Mouse (Mus musculus): ENCODE data around the gene Elf1. TPM values are rescaled to one million over a fixed set of nuclear protein-coding genes. Genes with fewer than 3 reads are reported as not detected.

Gene Elf1
- 12.7 and 15.3 TPM in 2 replicates for polyA plus RNA-seq (2012; rRNA removed)
- 15.8 and 18.7 TPM in 2 replicates for polyA plus RNA-seq (2014; fragmentation: Nextera tagmentation; extraction: Ambion mirVana)

DNA sequence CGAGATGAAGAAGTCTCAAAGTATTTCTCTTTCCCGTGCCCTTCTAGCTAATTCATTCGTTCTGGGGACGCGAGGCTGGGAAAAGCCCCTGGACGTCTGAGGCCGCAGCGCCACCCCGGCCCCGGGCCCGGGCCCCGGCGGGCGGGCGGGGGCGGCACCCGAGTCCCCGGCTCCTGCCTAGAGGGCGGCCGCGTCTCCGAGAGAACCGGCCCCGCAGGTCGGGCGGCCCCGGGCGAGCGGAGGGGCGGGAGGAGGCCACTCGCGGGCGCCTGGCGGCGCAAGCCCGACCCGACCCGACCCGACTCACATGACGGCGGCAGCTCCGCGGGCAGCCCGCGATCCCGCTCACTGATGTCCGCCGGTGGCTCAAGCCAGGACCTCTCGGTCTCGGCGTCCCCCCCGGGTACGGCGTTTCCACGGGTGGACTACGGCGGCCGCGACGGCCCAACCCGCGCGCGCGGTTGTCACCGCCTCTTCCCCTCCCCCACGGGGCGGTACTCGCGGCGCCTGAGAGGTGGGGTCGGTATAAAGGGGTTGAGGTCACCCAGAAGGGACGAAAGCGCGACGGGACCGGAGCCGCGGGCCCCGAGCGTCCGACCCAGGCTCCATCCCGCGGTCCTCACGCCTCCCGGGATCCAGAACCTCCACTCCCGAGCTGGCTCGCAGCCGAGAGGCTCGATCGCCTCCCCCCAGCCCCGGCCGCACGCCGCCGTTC lies at the start of gene Elf1:
Elf1 (plus strand) TSS at position 571 of the 715 bp plus-strand sequence.
- TF ChIP-seq POLR2A (IDR thresholded peaks at IDR 0.05; ENCODE audit: borderline replicate concordance, extremely low read depth, insufficient read depth, insufficient read length), result peak; percentile 83; the same call in 1 of the 2 replicates
- peak within 1 kb of the TSS; percentile 97 for H3K4me3 ChIP-seq (replicated peaks; ENCODE audit: low read length)
- peak within 1 kb of the TSS; percentile 72 for H3K4me2 ChIP-seq (replicated peaks; ENCODE audit: low read depth, low read length, severe bottlenecking)
- WGBS, result under 1% methylated on average over 48 of the region's 96 CpGs
- H3K9ac ChIP-seq (ENCODE audit: low read depth, low read length, severe bottlenecking), result peak within 1 kb of the TSS; percentile 98
- DNase-seq (ENCODE audit: low spot score) (peak; percentile 90), ATAC-seq (ENCODE audit: low FRiP score, low read depth) (peak; percentile 86)
- H3K4me1 ChIP-seq (ENCODE audit: control insufficient read depth, insufficient read depth, low read length), result peaks cover 20% of the 10 kb centered on the region
- no peaks in the 10 kb centered on the region for H3K27me3 ChIP-seq (ENCODE audit: control insufficient read depth, insufficient read depth, low read length)
- H3K9me3 ChIP-seq (ENCODE audit: control insufficient read depth, low read length), result no peaks in the 10 kb centered on the region
- peaks cover 20% of the 10 kb centered on the region for H3K36me3 ChIP-seq (ENCODE audit: control insufficient read depth, insufficient read depth, low read length)
- H3K27ac ChIP-seq (replicated peaks; ENCODE audit: low read depth, low read length), result peak within 1 kb of the TSS; percentile 100

DNA sequence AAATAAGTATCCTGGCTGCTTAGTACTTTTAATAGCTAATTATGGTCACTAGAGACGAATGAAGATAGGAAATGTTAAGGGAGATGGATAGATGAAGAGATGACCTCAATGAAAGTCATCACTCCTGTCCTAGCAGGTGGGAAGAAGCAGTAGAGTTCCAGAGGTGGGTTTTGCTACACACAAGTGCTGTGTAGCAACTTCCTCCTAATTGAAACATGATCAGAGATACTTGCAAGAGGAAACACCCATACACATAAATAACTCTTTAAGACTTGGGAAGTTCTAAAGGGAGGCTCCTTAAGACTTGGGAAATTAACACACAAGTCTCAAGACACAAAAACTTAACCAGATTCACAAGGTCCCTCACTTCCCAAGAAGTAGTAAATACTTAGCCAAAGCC lies 46.9 kb upstream of the Elf1 start:
- DNase-seq (ENCODE audit: low spot score), result no peak
- Histone ChIP-seq H3K9me3 (ENCODE audit: control insufficient read depth, low read length) (no peaks in the 10 kb centered on the region), H3K36me3 (ENCODE audit: control insufficient read depth, insufficient read depth, low read length) (no peaks in the 10 kb centered on the region), H3K9ac (ENCODE audit: low read depth, low read length, severe bottlenecking) (no peak overlapping the region), H3K4me3 (replicated peaks; ENCODE audit: low read length) (no peak overlapping the region), H3K4me2 (replicated peaks; ENCODE audit: low read depth, low read length, severe bottlenecking) (no peak overlapping the region), H3K4me1 (ENCODE audit: control insufficient read depth, insufficient read depth, low read length) (no peaks in the 10 kb centered on the region), H3K27ac (replicated peaks; ENCODE audit: low read depth, low read length) (no peak overlapping the region), H3K27me3 (ENCODE audit: control insufficient read depth, insufficient read depth, low read length) (no peaks in the 10 kb centered on the region)
- no peak for ATAC-seq (ENCODE audit: low FRiP score, low read depth)
- 85% methylated on average over 1 of the region's 1 CpGs for WGBS
- TF ChIP-seq POLR2A (IDR thresholded peaks at IDR 0.05; ENCODE audit: borderline replicate concordance, extremely low read depth, insufficient read depth, insufficient read length), result no peak

DNA sequence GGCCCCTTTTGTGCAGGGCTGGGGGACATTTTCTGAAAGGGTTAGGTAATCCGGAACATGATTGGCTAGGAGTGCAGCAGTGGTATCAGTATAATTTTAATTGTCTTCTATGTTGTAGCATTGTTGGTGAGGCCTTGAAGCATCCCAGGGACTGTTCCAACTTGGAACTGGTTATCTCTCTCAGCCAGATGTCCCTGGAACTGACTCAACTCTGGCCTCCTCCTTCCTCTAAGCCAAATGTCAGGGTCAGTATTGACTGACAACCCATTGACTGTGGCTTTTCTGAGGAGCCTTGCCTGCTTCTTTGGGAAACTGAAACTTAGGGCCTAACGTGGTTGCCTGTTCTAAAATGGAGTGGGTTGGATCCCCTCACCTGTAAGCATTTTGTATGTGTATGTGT lies 40.3 kb upstream of the Elf1 start:
- Histone ChIP-seq H3K27me3 (ENCODE audit: control insufficient read depth, insufficient read depth, low read length) (no peaks in the 10 kb centered on the region), H3K27ac (replicated peaks; ENCODE audit: low read depth, low read length) (no peak overlapping the region), H3K9me3 (ENCODE audit: control insufficient read depth, low read length) (no peaks in the 10 kb centered on the region), H3K4me2 (replicated peaks; ENCODE audit: low read depth, low read length, severe bottlenecking) (no peak overlapping the region), H3K9ac (ENCODE audit: low read depth, low read length, severe bottlenecking) (no peak overlapping the region), H3K4me3 (replicated peaks; ENCODE audit: low read length) (no peak overlapping the region), H3K36me3 (ENCODE audit: control insufficient read depth, insufficient read depth, low read length) (no peaks in the 10 kb centered on the region), H3K4me1 (ENCODE audit: control insufficient read depth, insufficient read depth, low read length) (no peaks in the 10 kb centered on the region)
- WGBS, result 81% methylated on average over 2 of the region's 2 CpGs
- no peak for TF ChIP-seq POLR2A (IDR thresholded peaks at IDR 0.05; ENCODE audit: borderline replicate concordance, extremely low read depth, insufficient read depth, insufficient read length)
- no peak for ATAC-seq (ENCODE audit: low FRiP score, low read depth)
- DNase-seq (ENCODE audit: low spot score), result no peak

DNA sequence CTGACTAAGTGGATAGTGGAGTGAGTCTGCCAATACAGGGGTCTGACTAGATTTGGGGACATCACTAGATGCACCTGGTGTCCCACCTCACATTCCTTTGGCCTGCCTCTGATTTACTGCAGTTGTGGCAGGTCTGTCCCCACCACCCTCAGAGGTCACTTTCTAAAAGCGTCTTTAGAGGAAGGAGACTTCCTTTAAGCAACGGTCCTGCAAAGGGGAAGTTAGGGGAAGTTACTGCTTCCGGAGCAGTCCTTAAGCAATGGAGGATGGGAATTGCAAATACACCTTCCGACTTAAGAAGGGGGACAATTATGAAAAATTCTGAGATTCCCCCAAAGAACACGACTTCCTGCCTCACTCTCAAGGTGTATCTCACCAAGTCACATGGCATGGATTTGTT lies 39.6 kb upstream of the Elf1 start:
- 76% methylated on average over 5 of the region's 5 CpGs for whole genome bisulfite sequencing
- no peak overlapping the region for H3K9ac ChIP-seq (ENCODE audit: low read depth, low read length, severe bottlenecking)
- H3K27ac ChIP-seq (replicated peaks; ENCODE audit: low read depth, low read length), result no peak overlapping the region
- no peak for TF ChIP-seq POLR2A (IDR thresholded peaks at IDR 0.05; ENCODE audit: borderline replicate concordance, extremely low read depth, insufficient read depth, insufficient read length)
- H3K9me3 ChIP-seq (ENCODE audit: control insufficient read depth, low read length), result no peaks in the 10 kb centered on the region
- no peak overlapping the region for H3K4me2 ChIP-seq (replicated peaks; ENCODE audit: low read depth, low read length, severe bottlenecking)
- DNase-seq (ENCODE audit: low spot score), result no peak
- no peaks in the 10 kb centered on the region for H3K36me3 ChIP-seq (ENCODE audit: control insufficient read depth, insufficient read depth, low read length)
- H3K4me1 ChIP-seq (ENCODE audit: control insufficient read depth, insufficient read depth, low read length), result no peaks in the 10 kb centered on the region
- H3K4me3 ChIP-seq (replicated peaks; ENCODE audit: low read length), result no peak overlapping the region
- no peak for ATAC-seq (ENCODE audit: low FRiP score, low read depth)
- no peaks in the 10 kb centered on the region for H3K27me3 ChIP-seq (ENCODE audit: control insufficient read depth, insufficient read depth, low read length)

DNA sequence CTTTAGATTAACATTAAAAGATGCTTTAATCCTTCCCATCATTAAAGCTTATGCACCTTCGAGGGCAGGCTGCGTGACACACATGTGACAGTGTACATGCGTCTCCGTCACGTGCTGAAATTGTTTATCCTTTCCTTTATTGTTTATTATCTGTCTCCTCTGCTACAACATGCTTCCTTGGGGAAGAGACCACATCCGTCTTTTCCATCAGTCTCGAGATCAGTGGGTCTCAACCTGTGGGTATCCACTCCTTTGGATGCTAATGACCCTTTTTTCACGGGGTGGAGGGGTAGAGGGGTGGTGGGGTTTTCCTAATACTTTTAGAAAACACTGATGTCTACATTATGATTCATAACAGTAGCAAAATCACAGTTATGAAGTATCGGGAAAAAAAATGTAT lies 36.4 kb upstream of the Elf1 start:
- Histone ChIP-seq H3K4me2 (replicated peaks; ENCODE audit: low read depth, low read length, severe bottlenecking) (no peak overlapping the region), H3K27me3 (ENCODE audit: control insufficient read depth, insufficient read depth, low read length) (no peaks in the 10 kb centered on the region), H3K9ac (ENCODE audit: low read depth, low read length, severe bottlenecking) (no peak overlapping the region), H3K4me1 (ENCODE audit: control insufficient read depth, insufficient read depth, low read length) (no peaks in the 10 kb centered on the region), H3K4me3 (replicated peaks; ENCODE audit: low read length) (no peak overlapping the region), H3K36me3 (ENCODE audit: control insufficient read depth, insufficient read depth, low read length) (no peaks in the 10 kb centered on the region), H3K9me3 (ENCODE audit: control insufficient read depth, low read length) (no peaks in the 10 kb centered on the region), H3K27ac (replicated peaks; ENCODE audit: low read depth, low read length) (no peak overlapping the region)
- WGBS, result 86% methylated on average over 9 of the region's 9 CpGs
- no peak for TF ChIP-seq POLR2A (IDR thresholded peaks at IDR 0.05; ENCODE audit: borderline replicate concordance, extremely low read depth, insufficient read depth, insufficient read length)
- DNase-seq (ENCODE audit: low spot score), result no peak
- no peak for ATAC-seq (ENCODE audit: low FRiP score, low read depth)
